Comparison of ENCODE assay signal across 1 mouse cellular context in the genomic region with DNA sequence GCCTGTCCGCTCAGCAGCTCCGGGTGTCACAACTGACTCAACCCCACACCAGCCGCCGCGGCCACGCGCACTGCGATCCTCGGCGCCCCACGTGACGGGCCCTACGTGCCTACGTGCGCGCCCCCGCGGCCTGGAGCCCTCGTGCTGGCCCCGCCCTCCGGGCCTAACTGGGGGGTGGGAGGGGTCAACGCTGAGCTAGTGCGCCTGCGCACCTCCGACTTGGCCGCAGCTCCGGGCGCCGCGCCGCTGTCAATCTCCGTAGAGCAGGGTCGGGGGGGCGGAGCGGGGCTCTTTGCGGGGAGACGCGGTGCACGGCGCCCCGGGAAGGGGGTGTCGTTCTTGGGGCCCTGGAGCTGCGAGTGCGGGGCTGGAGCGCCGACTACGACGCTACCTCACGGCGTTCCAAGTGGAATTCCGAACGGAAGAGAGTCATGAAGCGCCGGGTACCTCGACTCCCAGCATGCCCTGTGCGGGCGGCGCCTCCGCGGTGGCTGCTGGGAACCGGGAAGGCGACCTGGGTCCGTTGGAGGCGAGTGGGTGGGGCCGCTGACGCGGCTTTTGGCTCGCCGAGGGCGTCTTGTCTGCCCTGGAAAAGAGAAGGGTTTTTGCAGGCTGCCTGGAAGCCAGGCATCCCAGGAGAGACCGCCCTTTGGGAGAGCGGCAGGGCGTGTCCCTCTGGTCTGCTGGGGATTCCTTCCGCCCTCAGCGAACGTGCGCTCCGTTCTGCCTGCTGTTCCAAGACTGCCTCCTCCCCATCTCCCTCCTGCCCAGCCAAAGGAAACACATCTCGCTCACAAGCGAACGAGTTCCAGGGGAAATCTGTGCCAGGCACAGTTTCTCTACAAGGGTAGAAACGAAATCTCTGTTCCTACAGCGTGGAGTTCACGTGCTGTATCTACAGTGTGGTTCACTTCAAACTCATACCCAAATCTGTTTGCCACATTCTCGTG.
A peak's percentile ranks its signal among the peaks of the same experiment; 100 is the strongest.
TF ChIP-seq lines count a peak whose summit lies in the region.

Gene Vapa (minus strand): TSS at position 93 of the 950 bp plus-strand sequence.

TF ChIP-seq in CH12.LX, 34 proteins besides CTCF, POLR2A, EP300 and RAD21 (continued from another document):
- TF ChIP-seq NELFE (IDR thresholded peaks at IDR 0.05; ENCODE audit: low read depth, low read length) (peak; percentile 88), MXI1 (IDR thresholded peaks at IDR 0.05; ENCODE audit: low read depth, low read length) (peak; percentile 22; the same call in 1 of the 2 replicates), TCF12 (IDR thresholded peaks at IDR 0.05; ENCODE audit: low read depth, low read length) (peak; percentile 26; the same call in 1 of the 2 replicates), TBP (conservative IDR thresholded peaks at IDR 0.05; ENCODE audit: low read depth, low read length) (peak; percentile 55; the same call in 1 of the 2 replicates), RCOR1 (conservative IDR thresholded peaks at IDR 0.05; ENCODE audit: low read depth, low read length) (peak; percentile 72; the same call in 1 of the 2 replicates), KAT2A (IDR thresholded peaks at IDR 0.05; ENCODE audit: insufficient replicate concordance, low read length) (peak; percentile 52; the same call in 1 of the 2 replicates), IRF4 (IDR thresholded peaks at IDR 0.05; ENCODE audit: low read depth, low read length) (no peak), SIN3A (IDR thresholded peaks at IDR 0.05; ENCODE audit: low read length) (peak; percentile 69), ELF1 (IDR thresholded peaks at IDR 0.05; ENCODE audit: low read depth, low read length) (peak; percentile 92), SMC3 (IDR thresholded peaks at IDR 0.05; ENCODE audit: low read depth, low read length) (no peak), HCFC1 (IDR thresholded peaks at IDR 0.05; ENCODE audit: low read depth, low read length) (peak; percentile 83), ZMIZ1 (IDR thresholded peaks at IDR 0.05; ENCODE audit: low read depth, low read length) (peak; percentile 88), MYC (IDR thresholded peaks at IDR 0.05; ENCODE audit: low read depth, low read length) (0 out of 2 replicates have a peak, but pooled peaks have one; percentile 18)
